Mouse (Mus musculus): ENCODE measurements around the gene Cyb5r1. TPM values are rescaled to one million over a fixed set of nuclear protein-coding genes. Genes with fewer than 3 reads are reported as not detected.
A peak's percentile ranks its signal among the peaks of the same experiment; 100 is the strongest.

The Cyb5r1 gene
- total and polyA plus RNA-seq, 3 experiments: 17.5 to 43.6 (median 38.1) TPM

DNA sequence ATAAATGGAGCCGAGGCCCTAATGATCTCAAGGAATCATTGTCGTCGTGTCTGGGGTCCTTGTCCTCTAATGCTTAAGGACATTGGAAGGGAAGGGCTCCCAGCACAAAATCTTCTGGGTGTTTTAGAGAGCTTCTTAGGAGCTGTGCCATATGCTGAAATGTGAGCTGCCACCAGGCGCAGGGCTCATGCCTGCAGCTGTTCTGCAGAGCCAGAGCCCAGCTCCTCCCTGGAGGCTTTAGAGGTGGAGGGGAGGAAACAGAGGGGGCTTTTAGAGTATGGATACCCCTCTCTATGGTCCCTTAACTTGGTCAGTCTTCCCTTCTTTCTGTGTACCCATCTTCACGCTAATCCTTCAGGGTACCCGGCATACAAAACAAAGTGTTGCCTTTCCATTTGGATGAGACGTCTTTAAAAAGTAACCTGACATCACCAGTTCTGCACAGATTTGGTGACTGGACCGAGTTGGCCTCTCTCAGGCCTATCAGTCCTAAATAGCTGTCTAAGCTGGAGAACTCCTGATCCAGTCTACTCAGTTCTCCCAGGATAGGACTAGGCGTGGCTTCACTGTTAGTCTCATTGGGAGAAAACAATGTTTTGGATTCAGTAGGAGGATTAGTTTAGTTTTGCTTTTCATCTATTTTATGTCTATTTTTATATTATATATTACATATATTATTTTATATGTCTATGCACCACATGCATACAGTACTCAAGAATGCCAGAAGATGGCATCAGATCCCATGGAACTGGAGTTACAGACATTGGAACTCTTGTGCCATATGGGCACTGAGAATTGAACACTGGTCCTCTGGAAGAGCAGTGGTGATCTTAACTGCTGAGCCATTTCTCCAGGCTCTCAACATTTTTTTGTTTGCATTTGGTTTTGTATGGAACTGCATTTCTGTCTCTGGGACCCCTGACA lies 6.6 kb downstream of the Cyb5r1 start:
- dilution Hi-C loops (cut with MboI; ENCODE audit: extremely low pct_ligation_motif_present, extremely low pct_unique_long_range_greater_than_20kb, low sequenced_read_pairs): no loop called here
- Histone ChIP-seq H3K79me2 (replicated peaks; ENCODE audit: control insufficient read depth, extremely low read depth, insufficient read depth, poor library complexity, severe bottlenecking) (peaks cover 14% of the 10 kb centered on the region), H3K27ac (ENCODE audit: insufficient read depth, low read depth) (no peak overlapping the region), H3K4me3 (replicated peaks in 1 of 3; ENCODE audit: low read depth in 2 of 3, low read length in 2 of 3, poor library complexity in 1 of 3) (no peak overlapping the region), H3K4me2 (ENCODE audit: insufficient read depth, low read depth, poor library complexity, severe bottlenecking) (no peak overlapping the region), H3K9me3 (replicated peaks; ENCODE audit: low read length) (no peaks in the 10 kb centered on the region), H3K27me3 (replicated peaks) (no peaks in the 10 kb centered on the region), H3K36me3 (replicated peaks in 1 of 2; ENCODE audit: control insufficient read depth in 1 of 2, insufficient read depth in 1 of 2, low read length in 1 of 2) (peaks cover 40 to 56% of the 10 kb centered on the region in 2 experiments), H3K9ac (ENCODE audit: insufficient read depth, low read depth) (no peak overlapping the region), H3K4me1 (ENCODE audit: control insufficient read depth in 1 of 2, insufficient read depth in 2 of 2) (peaks cover 4 to 25% of the 10 kb centered on the region in 2 experiments)
- in situ Hi-C loops (cut with MboI; ENCODE audit: low pct_ligation_motif_present, low pct_unique_long_range_greater_than_20kb, low sequenced_read_pairs): no loop called here
- DNase-seq (ENCODE audit: extremely low read depth): no peak
- no peak for TF ChIP-seq CTCF (conservative IDR thresholded peaks at IDR 0.05 in 1 of 2, IDR thresholded peaks at IDR 0.05 in 1 of 2; ENCODE audit: low read depth in 2 of 2, low read length in 2 of 2)
- TF ChIP-seq GABPA (IDR thresholded peaks at IDR 0.05; ENCODE audit: insufficient replicate concordance, low read depth, low read length): no peak
- TF ChIP-seq MYC (IDR thresholded peaks at IDR 0.05; ENCODE audit: low read depth, low read length): no peak
- TF ChIP-seq NRF1 (IDR thresholded peaks at IDR 0.05; ENCODE audit: low read depth, low read length): no peak
- no peak for TF ChIP-seq IRF4 (IDR thresholded peaks at IDR 0.05; ENCODE audit: low read depth, low read length)
- TF ChIP-seq JUN (IDR thresholded peaks at IDR 0.05; ENCODE audit: insufficient read depth, low read depth, low read length): no peak
- no peak for TF ChIP-seq RCOR1 (conservative IDR thresholded peaks at IDR 0.05; ENCODE audit: low read depth, low read length)
- no peak for TF ChIP-seq KAT2A (IDR thresholded peaks at IDR 0.05; ENCODE audit: insufficient replicate concordance, low read length)
- no peak for TF ChIP-seq SMC3 (IDR thresholded peaks at IDR 0.05; ENCODE audit: low read depth, low read length)
- no peak for TF ChIP-seq ELF1 (IDR thresholded peaks at IDR 0.05; ENCODE audit: low read depth, low read length)
- TF ChIP-seq MAX (IDR thresholded peaks at IDR 0.05; ENCODE audit: low read length): no peak
- no peak for TF ChIP-seq MAZ (IDR thresholded peaks at IDR 0.05; ENCODE audit: low read depth, low read length)
- no peak for TF ChIP-seq MAFK (IDR thresholded peaks at IDR 0.05; ENCODE audit: insufficient replicate concordance, low read length)
- no peak for TF ChIP-seq USF1 (IDR thresholded peaks at IDR 0.05; ENCODE audit: low read depth, low read length)
- TF ChIP-seq PAX5 (IDR thresholded peaks at IDR 0.05; ENCODE audit: low read length): no peak
- TF ChIP-seq POLR2A (IDR thresholded peaks at IDR 0.05; ENCODE audit: low read depth, low read length): no peak
- no peak for TF ChIP-seq CHD2 (IDR thresholded peaks at IDR 0.05; ENCODE audit: low read length)
- TF ChIP-seq EP300 (IDR thresholded peaks at IDR 0.05; ENCODE audit: low read length): no peak
- no peak for TF ChIP-seq CHD1 (IDR thresholded peaks at IDR 0.05; ENCODE audit: low read depth, low read length)
- no peak for TF ChIP-seq HCFC1 (IDR thresholded peaks at IDR 0.05; ENCODE audit: low read depth, low read length)

DNA sequence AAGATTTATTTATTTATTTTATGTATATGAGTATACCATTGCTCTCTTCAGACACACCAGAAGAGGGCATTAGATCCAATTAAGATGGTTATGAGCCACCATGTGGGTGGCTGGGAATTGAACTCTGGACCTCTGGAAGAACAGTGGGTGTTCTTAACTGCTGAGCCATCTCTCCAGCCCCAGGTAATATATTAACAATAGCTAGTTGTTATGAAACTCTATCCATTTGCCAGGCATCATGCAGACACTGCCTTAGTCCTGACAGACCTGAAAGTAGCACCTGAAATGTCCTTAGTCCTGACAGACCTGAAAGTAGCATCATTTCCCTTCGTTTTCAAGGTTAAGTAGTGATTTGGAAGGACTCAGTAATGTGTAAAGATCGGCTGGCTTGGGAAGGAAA lies 8.7 kb downstream of the Cyb5r1 start:
- Histone ChIP-seq H3K79me2 (replicated peaks; ENCODE audit: control insufficient read depth, extremely low read depth, insufficient read depth, poor library complexity, severe bottlenecking) (peaks cover 29% of the 10 kb centered on the region), H3K9me3 (replicated peaks; ENCODE audit: low read length) (no peaks in the 10 kb centered on the region), H3K4me3 (replicated peaks in 1 of 3; ENCODE audit: low read depth in 2 of 3, low read length in 2 of 3, poor library complexity in 1 of 3) (no peak overlapping the region), H3K36me3 (replicated peaks in 1 of 2; ENCODE audit: control insufficient read depth in 1 of 2, insufficient read depth in 1 of 2, low read length in 1 of 2) (peaks cover 25 to 50% of the 10 kb centered on the region in 2 experiments), H3K27me3 (replicated peaks) (no peaks in the 10 kb centered on the region), H3K4me2 (ENCODE audit: insufficient read depth, low read depth, poor library complexity, severe bottlenecking) (no peak overlapping the region), H3K27ac (ENCODE audit: insufficient read depth, low read depth) (no peak overlapping the region), H3K4me1 (ENCODE audit: control insufficient read depth in 1 of 2, insufficient read depth in 2 of 2) (peaks cover 8 to 36% of the 10 kb centered on the region in 2 experiments), H3K9ac (ENCODE audit: insufficient read depth, low read depth) (no peak overlapping the region)
- dilution Hi-C loops (cut with MboI; ENCODE audit: extremely low pct_ligation_motif_present, extremely low pct_unique_long_range_greater_than_20kb, low sequenced_read_pairs): no loop called here
- no peak for TF ChIP-seq POLR2AphosphoS2 (IDR thresholded peaks at IDR 0.05; ENCODE audit: low read depth, low read length)
- no peak for TF ChIP-seq SMC3 (IDR thresholded peaks at IDR 0.05; ENCODE audit: low read depth, low read length)
- TF ChIP-seq E2F4 (IDR thresholded peaks at IDR 0.05; ENCODE audit: insufficient replicate concordance, low read depth, low read length): no peak
- TF ChIP-seq JUN (IDR thresholded peaks at IDR 0.05; ENCODE audit: insufficient read depth, low read depth, low read length): no peak
- no peak for TF ChIP-seq IRF4 (IDR thresholded peaks at IDR 0.05; ENCODE audit: low read depth, low read length)
- no peak for TF ChIP-seq ZMIZ1 (IDR thresholded peaks at IDR 0.05; ENCODE audit: low read depth, low read length)
- TF ChIP-seq TBP (conservative IDR thresholded peaks at IDR 0.05; ENCODE audit: low read depth, low read length): 0 out of 2 replicates have a peak, but pooled peaks have one; percentile 21
- DNase-seq (ENCODE audit: extremely low read depth): no peak
- in situ Hi-C loops (cut with MboI; ENCODE audit: low pct_ligation_motif_present, low pct_unique_long_range_greater_than_20kb, low sequenced_read_pairs): no loop called here
